Mouse (Mus musculus): ENCODE data around the gene Atxn1.

Atxn1 gene

GRCm38 (mm10) chr13:45964853-45965593 lies at the start of gene Atxn1:
Gene Atxn1, minus strand, starts transcription at chr13:45965008.
- DNase-seq (ENCODE audit: low spot score) = peak; percentile 79

GRCm38 (mm10) chr13:46011232-46011631 lies 46.4 kb upstream of the Atxn1 start:
- no peak for DNase-seq (ENCODE audit: low spot score)

- no peak for DNase-seq (ENCODE audit: low spot score)
Measured at GRCm38 (mm10) chr13:46010075-46010474, 45.3 kb upstream of the Atxn1 start.

GRCm38 (mm10) chr13:46008831-46009666 lies 44.2 kb upstream of the Atxn1 start:
- DNase-seq (ENCODE audit: low spot score) = no peak

GRCm38 (mm10) chr13:46006211-46007102 lies 41.6 kb upstream of the Atxn1 start:
- peak; percentile 58 for DNase-seq (ENCODE audit: low spot score)

GRCm38 (mm10) chr13:46005656-46006055 lies 40.8 kb upstream of the Atxn1 start:
- DNase-seq (ENCODE audit: low spot score) = no peak

GRCm38 (mm10) chr13:46001356-46001755 lies 36.5 kb upstream of the Atxn1 start:
- no peak for DNase-seq (ENCODE audit: low spot score)

- no peak for DNase-seq (ENCODE audit: low spot score)
Measured at GRCm38 (mm10) chr13:45992953-45993352, 28.1 kb upstream of the Atxn1 start.

GRCm38 (mm10) chr13:45990486-45990885 lies 25.7 kb upstream of the Atxn1 start:
- no peak for DNase-seq (ENCODE audit: low spot score)

- DNase-seq (ENCODE audit: low spot score) = no peak
Measured at GRCm38 (mm10) chr13:45979246-45979645, 14.4 kb upstream of the Atxn1 start.

- DNase-seq (ENCODE audit: low spot score) = peak; percentile 46
Measured at GRCm38 (mm10) chr13:45976894-45977293, 12.1 kb upstream of the Atxn1 start.

GRCm38 (mm10) chr13:45974651-45975050 lies 9.8 kb upstream of the Atxn1 start:
- DNase-seq (ENCODE audit: low spot score) = no peak

GRCm38 (mm10) chr13:45973972-45974490 lies 9.2 kb upstream of the Atxn1 start:
- no peak for DNase-seq (ENCODE audit: low spot score)

GRCm38 (mm10) chr13:45970920-45971536 lies 6.2 kb upstream of the Atxn1 start:
- no peak for DNase-seq (ENCODE audit: low spot score)

- no peak for DNase-seq (ENCODE audit: low spot score)
Measured at GRCm38 (mm10) chr13:45968206-45968605, 3.4 kb upstream of the Atxn1 start.

- no peak for DNase-seq (ENCODE audit: low spot score)
Measured at GRCm38 (mm10) chr13:45967371-45967770, 2.6 kb upstream of the Atxn1 start.

GRCm38 (mm10) chr13:45966586-45966985 lies 1.8 kb upstream of the Atxn1 start:
- no peak for DNase-seq (ENCODE audit: low spot score)

- peak; percentile 51 for DNase-seq (ENCODE audit: low spot score)
Measured at GRCm38 (mm10) chr13:45965594-45966432, 1.0 kb upstream of the Atxn1 start.

- DNase-seq (ENCODE audit: low spot score) = peak; percentile 64
Measured at GRCm38 (mm10) chr13:45964331-45964852, 416 bp downstream of the Atxn1 start.
